Mouse (Mus musculus) kidney, postnatal 36 days (tissue): ENCODE data around the gene Atp5g2.
"Not testable (repeated sequence)": the region's sequence is repeated elsewhere in the genome, so short reads cannot be mapped to it uniquely, and the experiment has no call there.

Experiments used
- DNase-seq, 2 experiments: peaks; one replicate each; pipeline ENCODE4 v3.0.0; 2021 to 2022; ENCODE audit warnings: mixed read lengths in 2 of 2

Atp5g2 gene

DNA sequence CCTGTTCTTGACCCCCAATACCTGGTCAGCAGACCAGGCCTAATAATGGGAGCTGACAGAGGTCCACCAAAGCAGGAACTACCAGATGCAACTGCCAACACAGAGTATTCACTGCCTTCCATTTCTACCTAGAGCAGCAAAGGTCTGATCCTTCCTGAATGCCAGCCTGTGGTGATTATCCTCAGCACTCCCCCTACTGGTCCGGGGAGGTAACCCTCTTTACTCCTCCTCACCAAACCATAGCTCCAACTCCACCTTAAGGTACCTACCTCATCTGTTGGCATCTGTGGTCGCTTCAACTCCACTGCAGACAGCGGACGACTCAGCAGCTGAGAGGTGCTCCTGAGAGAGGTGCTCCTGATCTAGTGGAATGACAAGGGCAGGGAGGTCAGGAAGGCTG, 6.7 kb downstream of the Atp5g2 start:
- peak; percentile 57 to 84 for DNase-seq

GRCm38 (mm10) chr15:102663825-102664224, 8.3 kb downstream of the Atp5g2 start:
- no peak for DNase-seq

- DNase-seq = not testable (repeated sequence)
Observed at GRCm38 (mm10) chr15:102662601-102663000, 9.6 kb downstream of the Atp5g2 start.

DNA sequence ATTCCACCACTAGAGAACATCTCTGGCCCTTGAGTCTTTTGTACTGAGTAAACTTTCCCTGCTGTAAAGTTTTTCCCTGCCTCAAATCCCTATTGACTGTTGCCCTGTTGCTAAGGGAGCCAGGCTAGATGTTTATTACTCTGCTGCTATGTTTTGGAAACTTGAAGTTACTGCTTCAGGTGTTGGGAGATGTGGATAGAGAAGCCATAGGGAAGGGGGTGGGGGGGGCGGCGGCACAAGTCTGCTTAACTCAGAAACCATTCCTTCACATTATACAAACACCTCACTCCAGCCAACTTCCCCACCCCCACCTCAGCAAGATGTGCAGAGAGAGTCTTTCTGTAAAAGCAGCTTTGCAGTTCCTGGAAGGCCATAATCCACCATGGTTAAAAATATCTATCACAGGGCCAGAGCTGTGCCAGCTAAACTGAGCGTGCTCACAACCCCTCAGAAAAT, 14.2 kb downstream of the Atp5g2 start:
- no peak for DNase-seq

GRCm38 (mm10) chr15:102656658-102657057, 15.5 kb downstream of the Atp5g2 start:
- no peak for DNase-seq

GRCm38 (mm10) chr15:102651928-102652660, 20.1 kb downstream of the Atp5g2 start:
- DNase-seq = not testable (repeated sequence)

- DNase-seq = no peak
Observed at GRCm38 (mm10) chr15:102651107-102651506, 21.0 kb downstream of the Atp5g2 start.

- DNase-seq = no peak
Observed at GRCm38 (mm10) chr15:102635817-102636216, 36.3 kb downstream of the Atp5g2 start.

GRCm38 (mm10) chr15:102634684-102635083, 37.5 kb downstream of the Atp5g2 start:
- DNase-seq = no peak

DNA sequence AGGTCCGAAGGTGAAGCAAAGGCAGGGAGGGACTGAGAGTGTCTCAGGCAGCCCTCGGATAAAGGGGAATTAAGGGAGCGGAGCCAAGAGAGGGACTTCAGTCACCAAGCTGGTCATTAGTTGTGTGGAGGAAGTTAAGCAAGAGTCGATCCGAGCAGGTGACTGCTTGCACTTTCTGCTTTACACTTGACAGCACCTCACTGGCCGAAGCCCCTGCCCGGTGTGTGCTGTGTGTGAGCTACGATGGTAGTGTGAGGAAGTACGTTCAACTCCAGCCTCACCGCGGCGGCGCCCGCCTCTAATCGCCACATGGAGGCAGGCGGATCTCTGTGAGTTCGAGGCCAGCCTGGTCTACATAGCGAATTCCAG, 46.5 kb downstream of the Atp5g2 start:
- DNase-seq = peak in 1 of 2 experiments; percentile 67

DNA sequence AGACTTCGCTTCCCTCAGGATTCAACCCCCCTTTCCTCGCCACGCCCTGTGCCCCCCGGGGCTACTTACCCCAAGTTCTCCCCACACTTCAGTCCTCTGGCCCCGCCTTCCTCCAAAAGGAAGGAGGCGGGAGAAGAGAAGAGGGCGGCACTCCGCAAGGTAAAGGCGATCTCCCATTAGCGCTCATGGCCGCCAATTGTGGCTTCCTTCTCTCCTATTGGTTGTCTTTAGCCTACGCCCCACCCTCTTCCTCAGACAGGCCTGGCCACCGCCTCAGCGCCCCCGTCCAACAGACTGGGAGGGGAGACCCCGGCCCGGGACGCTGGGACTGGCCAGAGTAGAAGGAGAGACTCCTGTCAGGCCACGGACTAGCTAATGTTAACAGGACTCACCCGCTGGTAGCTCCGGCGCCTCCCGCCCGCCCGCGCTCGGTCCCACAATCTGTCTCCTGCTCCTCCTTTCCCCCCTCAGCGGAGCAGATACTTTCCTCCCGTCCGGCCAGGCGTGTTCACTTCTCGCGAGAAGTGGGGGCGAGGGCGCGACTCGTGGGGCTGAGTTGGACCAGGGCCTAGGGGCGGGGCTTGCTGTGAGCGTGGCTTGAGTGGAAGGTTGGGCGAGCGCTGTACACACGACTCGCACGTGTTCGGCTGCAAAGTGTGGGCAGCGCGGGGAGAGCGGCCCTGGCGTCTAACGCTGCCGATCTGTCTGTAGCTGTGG, 47.0 kb downstream of the Atp5g2 start, which contains the start of the genes Gm28047 and Atf7:
Gm28047 (minus strand) TSS at position 98 of the 717 bp plus-strand sequence.
Atf7 (minus strand) TSS at position 495 of the 717 bp plus-strand sequence.
- peak; percentile 100 for DNase-seq

DNA sequence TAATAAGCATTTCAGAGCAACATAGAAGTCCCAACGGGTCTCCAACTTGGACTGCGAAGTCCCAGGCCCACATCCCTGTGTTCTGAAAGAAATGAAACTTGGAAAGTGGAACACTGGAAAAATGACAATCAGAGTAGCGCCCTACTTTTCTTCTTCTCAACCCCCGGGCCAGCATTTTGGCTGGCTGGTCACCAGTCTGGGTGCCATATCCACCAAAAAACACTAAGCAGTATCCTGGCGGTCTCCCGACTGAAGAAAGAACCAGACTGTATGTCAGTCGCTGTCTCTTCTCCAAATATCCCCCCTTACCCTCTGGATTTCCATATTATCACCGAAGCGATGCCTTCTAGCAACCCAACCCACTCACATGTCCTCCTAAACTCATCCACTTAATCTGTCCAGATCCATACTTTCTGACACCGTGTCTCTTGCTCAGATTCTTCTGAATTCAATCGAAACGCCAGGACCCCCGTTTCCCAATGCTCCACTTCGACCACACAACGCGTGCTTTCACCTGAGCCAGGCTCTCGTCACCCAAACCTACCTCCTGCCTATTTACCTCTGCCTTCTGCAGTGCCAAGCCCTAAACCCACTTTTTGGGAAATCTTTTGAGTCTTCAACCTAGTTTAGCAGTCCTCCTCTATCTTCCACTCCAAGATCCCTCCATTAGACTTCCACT, 47.7 kb downstream of the Atp5g2 start:
- DNase-seq = peak in 1 of 2 experiments; percentile 26

- no peak for DNase-seq
Observed at GRCm38 (mm10) chr15:102623121-102623520, 49.0 kb downstream of the Atp5g2 start.

GRCm38 (mm10) chr15:102622536-102622935, 49.6 kb downstream of the Atp5g2 start:
- no peak for DNase-seq

DNA sequence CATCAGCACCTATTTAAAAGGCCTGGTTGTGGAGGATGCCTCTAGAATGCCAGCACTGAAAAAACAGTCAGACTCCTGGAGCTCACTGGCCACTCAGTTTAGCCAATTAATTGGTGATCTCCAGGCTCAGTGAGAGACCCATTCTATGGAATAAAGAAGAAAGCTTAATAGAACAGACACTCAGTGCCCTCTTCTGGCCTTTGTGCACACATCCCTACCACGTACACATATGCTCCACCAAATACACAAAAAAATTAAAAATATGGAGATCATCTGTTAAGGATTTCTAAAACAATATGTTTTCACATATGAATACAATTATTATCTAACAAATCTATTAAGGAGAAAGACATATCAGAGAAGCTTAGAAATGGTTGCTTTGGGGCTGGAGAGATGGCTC, 51.4 kb downstream of the Atp5g2 start:
- no peak for DNase-seq

DNA sequence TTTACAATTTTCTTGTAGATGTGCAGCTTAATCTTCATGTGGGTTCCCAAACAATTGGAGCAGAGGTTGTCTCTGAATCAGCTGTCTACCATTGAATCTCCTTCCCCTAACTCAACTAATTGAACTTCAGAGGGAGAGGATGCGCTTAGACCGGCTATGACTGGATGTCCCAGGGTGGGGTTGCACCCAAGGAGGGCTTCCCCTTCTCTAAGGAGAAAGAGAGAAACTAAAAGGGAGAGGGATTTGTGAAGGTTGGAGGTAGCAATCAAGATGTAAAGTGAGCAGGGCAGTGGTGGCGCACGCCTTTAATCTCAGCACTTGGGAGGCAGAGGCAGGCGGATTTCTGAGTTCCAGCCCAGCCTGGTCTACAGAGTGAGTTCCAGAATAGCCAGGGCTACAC, 52.7 kb downstream of the Atp5g2 start:
- DNase-seq = no peak

GRCm38 (mm10) chr15:102617654-102618053, 54.5 kb downstream of the Atp5g2 start:
- DNase-seq = no peak

DNA sequence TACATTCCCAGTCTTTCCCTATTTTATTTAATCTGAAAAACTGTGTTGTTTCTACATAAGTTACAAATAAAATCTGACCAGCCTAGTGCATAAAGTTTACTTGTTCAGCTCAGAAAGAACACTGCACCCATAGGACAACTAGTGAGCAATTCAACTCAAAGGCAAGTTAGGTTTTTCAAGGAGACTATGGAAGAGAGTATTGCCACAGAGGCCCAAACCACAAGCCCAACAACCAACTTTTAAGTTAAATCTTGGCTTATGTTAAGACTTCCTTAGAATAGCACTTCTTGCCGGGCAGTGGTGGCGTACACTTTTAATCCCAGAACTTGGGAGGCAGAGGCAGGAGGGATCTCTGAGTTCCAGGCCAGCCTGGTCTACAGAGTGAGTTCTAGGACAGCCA, 56.0 kb downstream of the Atp5g2 start:
- no peak for DNase-seq

- no peak for DNase-seq
Observed at GRCm38 (mm10) chr15:102614224-102614623, 57.9 kb downstream of the Atp5g2 start.

GRCm38 (mm10) chr15:102612966-102613365, 59.2 kb downstream of the Atp5g2 start:
- DNase-seq = peak in 1 of 2 experiments; percentile 19
